Mouse (Mus musculus) heart, adult 2 months (tissue): Measurements from ENCODE around the gene Musk. TPM values are rescaled to one million over a fixed set of nuclear protein-coding genes. Genes with fewer than 3 reads are reported as not detected.

Experiments
- DNase-seq, 2 experiments: peaks; one replicate each; pipeline ENCODE4 v3.0.0; 2021
- H3K27ac ChIP-seq: fragments of 200-600 bp; 2 replicates; pipeline ENCODE4 v1.8.1; 2022
- H3K27me3 ChIP-seq: fragments of 200-500 bp; 2 replicates; pipeline ENCODE4 v1.6.1; 2012; ENCODE audit warnings: mild to moderate bottlenecking, low read length, inconsistent platforms, mixed read lengths; ENCODE audit not compliant: control insufficient read depth, insufficient read depth
- H3K36me3 ChIP-seq: fragments of 200-500 bp; 2 replicates; pipeline ENCODE4 v1.6.1; 2012; ENCODE audit warnings: low read length, inconsistent platforms; ENCODE audit not compliant: control insufficient read depth, insufficient read depth
- H3K4me1 ChIP-seq: fragments of 200-500 bp; 2 replicates; pipeline ENCODE4 v1.6.1; 2011; ENCODE audit warnings: low read length; ENCODE audit not compliant: control insufficient read depth, insufficient read depth
- H3K4me3 ChIP-seq: fragments of 200-600 bp; 2 replicates; pipeline ENCODE4 v1.8.1; 2022
- H3K79me2 ChIP-seq: fragments of 200-500 bp; replicated peaks from 2 replicates; pipeline ENCODE4 v1.6.1; 2012; ENCODE audit warnings: mild to moderate bottlenecking, inconsistent platforms, low read length, moderate library complexity, mixed read lengths; ENCODE audit not compliant: control insufficient read depth, insufficient read depth
- H3K9ac ChIP-seq: fragments of 200-500 bp; 2 replicates; pipeline ENCODE4 v1.6.1; 2012; ENCODE audit warnings: low read depth, mild to moderate bottlenecking, control low read depth, inconsistent platforms, low read length, mixed read lengths
- CTCF ChIP-seq: fragments of 200-600 bp; IDR thresholded peaks from 2 replicates; pipeline ENCODE4 v1.8.1; 2022; ENCODE audit warnings: antibody characterized with exemption, mild to moderate bottlenecking, moderate library complexity
- EP300 ChIP-seq: fragments of 200-500 bp; IDR thresholded peaks from 2 replicates; pipeline ENCODE4 v1.6.1; 2011; ENCODE audit warnings: low read depth, low read length, control low read depth; ENCODE audit not compliant: insufficient read depth
- POLR2A ChIP-seq: fragments of 200-500 bp; IDR thresholded peaks from 2 replicates; pipeline ENCODE4 v1.6.1; 2011; ENCODE audit warnings: mild to moderate bottlenecking, low read depth, low read length, control low read depth; ENCODE audit not compliant: insufficient read depth
- WGBS: fragments of 180-500 bp; shearing (Covaris S2); methylation state at CpG from one replicate; pipeline ENCODE4 v1.1.7; 2018; 5-methylcytosine and 5-hydroxymethylcytosine counted together
- intact Hi-C: fragments of 180-260 bp; cut with DNase I; formaldehyde crosslinking; loops from one replicate; pipeline ENCODE4 v1.15.1; 2025
- polyA plus RNA-seq: library from polyadenylated mRNA; depleted of rRNA; stranded (reverse); fragments of >200 nt; gene quantifications from 2 replicates; pipeline ENCODE4 v1.2.3, GENCODE M21; 2012
- total RNA-seq, 2 experiments: library from RNA; stranded (reverse); gene quantifications; 2 replicates each; pipeline ENCODE4 v1.2.3; 2021

Gene Musk
- total and polyA plus RNA-seq, 3 experiments: 0.14 to 0.81 (median 0.59) TPM

- WGBS: 45% methylated on average over 7 of the region's 7 CpGs
- no peak overlapping the region for H3K27ac ChIP-seq
- intact Hi-C loops: loop anchor here (2.0 to 10.0 kb wide), 3 partner anchors 281 to 485 kb away; no protein-coding TSS in a partner anchor
- H3K79me2 ChIP-seq: no peaks in the 10 kb centered on the region
- TF ChIP-seq CTCF: peak; percentile 74
- TF ChIP-seq EP300: no peak
- H3K36me3 ChIP-seq: no peaks in the 10 kb centered on the region
- DNase-seq: peak; percentile 14 to 44
- H3K4me1 ChIP-seq: no peaks in the 10 kb centered on the region
- no peaks in the 10 kb centered on the region for H3K27me3 ChIP-seq
- no peak overlapping the region for H3K9ac ChIP-seq
- no peak overlapping the region for H3K4me3 ChIP-seq
Observed at GRCm38 (mm10) chr4:58266294-58266693, 19.5 kb upstream of the Musk start.

- no peak for DNase-seq
- Histone ChIP-seq H3K36me3 (no peaks in the 10 kb centered on the region), H3K27me3 (no peaks in the 10 kb centered on the region), H3K9ac (no peak overlapping the region), H3K27ac (no peak overlapping the region), H3K79me2 (no peaks in the 10 kb centered on the region), H3K4me1 (no peaks in the 10 kb centered on the region), H3K4me3 (no peak overlapping the region)
- intact Hi-C loops: loop anchor here (10.0 kb wide), 1 partner anchor 346 kb away; no protein-coding TSS in a partner anchor
- 85% methylated on average over 4 of the region's 4 CpGs for WGBS
- TF ChIP-seq POLR2A (no peak), CTCF (no peak), EP300 (no peak)
Observed at GRCm38 (mm10) chr4:58268897-58269542, 16.7 kb upstream of the Musk start.

GRCm38 (mm10) chr4:58269961-58270360, 15.8 kb upstream of the Musk start:
- Histone ChIP-seq H3K9ac (no peak overlapping the region), H3K36me3 (no peaks in the 10 kb centered on the region), H3K4me1 (no peaks in the 10 kb centered on the region), H3K79me2 (no peaks in the 10 kb centered on the region), H3K4me3 (no peak overlapping the region), H3K27me3 (no peaks in the 10 kb centered on the region), H3K27ac (no peak overlapping the region)
- TF ChIP-seq EP300: no peak
- intact Hi-C loops: loop anchor here (10.0 kb wide), 2 partner anchors 145 to 345 kb away; no protein-coding TSS in a partner anchor
- 99% methylated on average over 2 of the region's 2 CpGs for WGBS
- no peak for DNase-seq

- no peak for TF ChIP-seq POLR2A
- no peak for TF ChIP-seq EP300
- no peak for TF ChIP-seq CTCF
- Histone ChIP-seq H3K36me3 (no peaks in the 10 kb centered on the region), H3K27ac (no peak overlapping the region), H3K9ac (no peak overlapping the region), H3K27me3 (no peaks in the 10 kb centered on the region), H3K4me1 (no peaks in the 10 kb centered on the region), H3K79me2 (no peaks in the 10 kb centered on the region), H3K4me3 (no peak overlapping the region)
- intact Hi-C loops: loop anchor here (10.0 kb wide), 1 partner anchor 144 kb away; no protein-coding TSS in a partner anchor
- WGBS: 97% methylated on average over 1 of the region's 1 CpGs
- DNase-seq: no peak
Observed at GRCm38 (mm10) chr4:58270956-58271355, 14.8 kb upstream of the Musk start.

GRCm38 (mm10) chr4:58271504-58272162, 14.1 kb upstream of the Musk start:
- TF ChIP-seq CTCF: no peak
- TF ChIP-seq POLR2A: no peak
- TF ChIP-seq EP300: no peak
- H3K36me3 ChIP-seq: no peaks in the 10 kb centered on the region
- no peak overlapping the region for H3K4me3 ChIP-seq
- 56% methylated on average over 10 of the region's 10 CpGs for WGBS
- no peaks in the 10 kb centered on the region for H3K79me2 ChIP-seq
- H3K27ac ChIP-seq: no peak overlapping the region
- DNase-seq: peak in 1 of 2 experiments; percentile 17
- intact Hi-C loops: loop anchor here (10.0 kb wide), 1 partner anchor 143 kb away; no protein-coding TSS in a partner anchor
- no peaks in the 10 kb centered on the region for H3K27me3 ChIP-seq
- H3K9ac ChIP-seq: no peak overlapping the region
- H3K4me1 ChIP-seq: no peaks in the 10 kb centered on the region

- Histone ChIP-seq H3K79me2 (no peaks in the 10 kb centered on the region), H3K9ac (no peak overlapping the region), H3K4me1 (no peaks in the 10 kb centered on the region), H3K27ac (no peak overlapping the region), H3K36me3 (no peaks in the 10 kb centered on the region), H3K27me3 (no peaks in the 10 kb centered on the region), H3K4me3 (no peak overlapping the region)
- no peak for DNase-seq
- TF ChIP-seq CTCF (no peak), POLR2A (no peak), EP300 (no peak)
- intact Hi-C loops: loop anchor here (10.0 kb wide), 1 partner anchor 139 kb away; no protein-coding TSS in a partner anchor
- 74% methylated on average over 8 of the region's 8 CpGs for WGBS
Observed at GRCm38 (mm10) chr4:58275261-58275895, 10.4 kb upstream of the Musk start.
